Mouse (Mus musculus) retina, postnatal 1 day (tissue): ENCODE data around the gene Serpinf2.

Experiments used
- DNase-seq: peaks from one replicate; pipeline ENCODE4 v3.0.0-alpha.2; 2012

The Serpinf2 gene

DNA sequence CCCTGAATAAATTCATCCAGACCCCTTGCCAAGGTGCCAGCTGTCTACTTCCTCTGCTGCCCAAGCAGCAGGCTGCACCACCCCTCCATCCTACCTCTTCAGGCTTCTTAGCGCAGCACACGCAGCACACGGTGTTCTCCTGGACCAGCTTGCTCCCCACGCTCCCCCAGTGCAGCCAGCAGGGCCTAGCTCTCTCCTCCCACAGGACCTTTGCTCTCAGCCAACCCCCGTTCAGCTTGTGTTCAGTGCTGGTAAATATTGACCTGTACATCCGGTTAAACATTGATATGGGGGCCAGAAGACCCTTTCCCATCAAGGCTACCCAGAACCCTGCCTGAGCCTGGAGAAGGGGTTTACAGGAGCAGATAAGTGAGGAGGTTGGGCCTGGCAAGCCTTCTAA, at the start of gene Serpinf2:
Gene Serpinf2, minus strand, starts transcription at position 229 of the 400 bp plus-strand sequence.
- no peak for DNase-seq

DNA sequence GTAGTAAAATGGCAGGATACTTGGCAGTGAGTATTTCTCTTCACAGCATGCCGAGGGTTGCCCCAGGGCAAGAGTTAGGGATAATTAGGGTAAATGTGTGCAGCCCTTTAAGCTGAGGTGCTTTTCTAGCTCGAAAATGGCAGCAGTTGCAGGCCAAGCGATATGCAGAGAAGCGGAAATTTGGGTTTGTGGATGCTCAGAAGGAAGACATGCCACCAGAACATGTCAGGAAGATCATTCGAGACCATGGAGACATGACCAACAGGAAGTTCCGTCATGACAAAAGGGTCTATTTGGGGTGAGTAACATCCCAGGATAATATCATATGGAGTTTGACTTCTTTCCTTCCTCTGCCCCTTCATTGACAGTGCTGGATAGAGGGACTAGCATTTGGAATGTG, 48.1 kb upstream of the Serpinf2 start:
- DNase-seq: peak; percentile 17

DNA sequence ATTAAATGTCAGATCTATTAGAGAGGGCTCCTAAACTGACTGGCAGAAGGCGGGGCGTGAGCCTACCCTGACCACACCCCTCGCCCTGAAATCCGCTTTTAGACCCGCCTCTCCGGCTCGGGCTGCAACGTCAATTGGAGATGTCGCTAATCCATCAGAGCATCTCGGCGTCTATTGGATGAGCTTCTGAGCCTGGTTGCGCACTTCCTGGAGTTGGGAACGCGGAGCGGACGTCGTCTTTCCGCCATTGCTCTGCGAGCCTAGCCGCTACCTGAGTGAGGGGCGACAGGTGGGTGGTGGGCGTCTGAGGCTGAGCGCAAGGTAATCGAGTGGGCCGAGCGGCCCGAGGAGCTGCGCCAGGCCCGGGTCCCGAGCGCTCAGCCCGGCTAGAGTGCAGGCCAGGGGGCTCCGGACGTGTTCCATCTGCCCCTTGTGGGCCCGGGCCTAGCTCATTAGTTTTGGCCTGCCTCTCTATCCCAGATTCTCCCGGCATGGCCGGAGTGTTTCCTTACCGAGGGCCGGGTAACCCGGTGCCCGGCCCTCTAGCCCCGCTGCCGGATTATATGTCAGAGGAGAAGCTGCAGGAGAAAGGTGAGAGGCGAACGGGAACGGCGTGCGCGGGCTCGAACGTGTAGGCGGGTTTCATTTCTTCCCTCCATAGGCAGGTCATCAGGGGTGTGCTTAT, 47.4 kb upstream of the Serpinf2 start, which contains the start of gene Prpf8:
Gene Prpf8, plus strand, starts transcription at position 216 of the 685 bp plus-strand sequence.
- peak; percentile 98 for DNase-seq

DNA sequence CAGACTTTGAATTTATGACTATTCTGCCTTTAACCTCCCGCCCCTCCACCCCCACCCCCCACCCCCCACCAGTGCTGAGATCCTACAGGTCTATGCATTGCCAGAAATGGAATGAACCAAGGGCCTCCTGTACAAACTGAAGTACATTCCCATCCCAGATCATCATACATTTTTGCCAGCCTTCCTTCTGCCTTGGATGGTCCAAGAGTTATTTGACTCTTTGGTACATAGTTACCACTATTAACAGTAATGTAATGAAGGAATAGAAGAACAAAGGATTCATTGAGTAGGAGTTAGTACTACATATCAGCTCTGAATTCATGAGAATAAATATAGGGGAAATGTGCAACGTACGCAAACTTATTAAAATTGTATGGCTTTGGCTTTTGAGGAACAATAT, 46.8 kb upstream of the Serpinf2 start:
- no peak for DNase-seq

DNA sequence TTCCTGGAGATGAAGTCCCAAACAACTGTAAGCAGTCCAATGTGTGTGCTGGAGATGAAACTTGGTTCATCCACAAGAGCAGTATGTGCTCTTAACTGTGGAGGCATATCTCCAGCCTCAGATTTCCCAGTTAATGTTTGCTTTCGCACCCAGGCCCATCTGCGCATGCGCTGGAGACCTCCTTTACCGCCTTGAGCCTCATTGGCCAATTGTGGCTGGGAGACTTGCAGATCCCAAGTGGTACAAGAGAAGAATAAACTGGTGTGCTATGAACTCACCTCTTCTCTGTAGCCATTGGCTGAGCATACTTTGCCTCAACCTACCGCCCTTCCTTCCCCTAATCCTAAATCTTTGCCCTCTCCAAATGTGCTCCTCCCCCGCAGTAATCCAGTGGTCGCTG, 34.0 kb upstream of the Serpinf2 start:
- no peak for DNase-seq

DNA sequence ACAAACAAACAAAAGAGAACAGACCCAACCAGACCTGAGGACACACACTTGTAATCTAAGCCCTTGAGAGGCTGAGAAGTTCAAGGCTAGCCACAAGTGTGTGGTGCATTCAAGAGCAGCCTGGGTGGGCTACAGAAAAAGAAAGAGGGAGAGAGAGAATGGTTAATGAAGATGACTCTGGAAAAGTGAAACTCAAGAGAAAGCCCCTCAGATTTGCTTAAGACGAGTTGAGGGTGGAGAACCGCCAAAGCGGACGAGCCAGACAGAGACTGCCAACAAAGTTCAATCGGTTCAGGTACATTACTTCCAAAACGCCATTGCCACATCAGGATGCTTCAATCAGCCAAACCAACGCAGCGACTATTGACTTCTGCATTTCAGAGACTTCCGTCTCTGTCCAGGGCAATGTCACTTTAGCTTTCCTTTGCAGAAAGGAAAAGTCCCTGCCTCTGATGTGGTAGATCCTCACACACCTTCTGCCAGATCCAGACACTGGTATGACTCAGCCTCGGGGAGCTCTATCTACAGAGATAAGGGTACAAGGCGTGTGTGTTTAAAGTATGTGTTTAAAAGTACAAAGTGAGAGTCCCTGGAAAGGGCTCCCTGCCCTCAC, 33.2 kb upstream of the Serpinf2 start:
- no peak for DNase-seq

DNA sequence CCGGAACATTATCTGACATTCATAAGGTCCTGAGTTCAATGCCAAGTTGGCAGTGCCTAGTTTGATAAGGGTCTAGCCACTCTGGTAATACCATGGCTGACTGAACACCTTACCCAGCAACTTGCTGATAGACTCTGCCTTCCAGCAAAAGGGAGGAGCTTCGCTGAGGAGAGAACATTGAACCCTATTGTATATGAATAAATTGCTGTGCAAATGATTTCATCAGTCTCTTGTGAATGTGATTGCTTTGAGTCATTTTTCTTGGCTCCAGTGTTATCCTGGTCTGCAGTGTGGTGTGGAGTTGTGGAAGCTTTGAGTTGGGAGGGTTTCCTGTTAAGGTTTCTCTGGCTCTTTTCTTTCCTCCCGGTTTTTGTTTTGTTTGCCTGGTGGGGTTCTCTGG, 31.3 kb upstream of the Serpinf2 start:
- DNase-seq: no peak

DNA sequence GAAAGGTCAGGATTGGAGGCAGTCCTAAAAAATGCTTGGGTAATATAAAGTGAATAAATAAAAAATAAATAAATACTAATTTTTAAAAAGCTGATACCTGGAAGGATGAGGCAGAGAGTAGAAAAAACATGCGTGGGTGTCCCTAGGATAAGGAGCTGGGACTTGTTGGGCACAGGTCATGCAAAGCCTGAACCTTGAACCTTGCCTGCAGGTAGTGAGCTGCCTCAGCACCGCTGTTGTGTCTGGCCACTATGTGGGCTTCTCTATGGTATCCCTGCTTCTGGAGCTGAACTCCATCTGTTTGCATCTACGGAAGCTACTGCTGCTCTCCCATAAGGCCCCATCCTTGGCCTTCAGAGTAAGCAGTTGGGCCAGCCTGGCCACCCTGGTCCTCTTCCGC, 29.9 kb upstream of the Serpinf2 start:
- DNase-seq: no peak

DNA sequence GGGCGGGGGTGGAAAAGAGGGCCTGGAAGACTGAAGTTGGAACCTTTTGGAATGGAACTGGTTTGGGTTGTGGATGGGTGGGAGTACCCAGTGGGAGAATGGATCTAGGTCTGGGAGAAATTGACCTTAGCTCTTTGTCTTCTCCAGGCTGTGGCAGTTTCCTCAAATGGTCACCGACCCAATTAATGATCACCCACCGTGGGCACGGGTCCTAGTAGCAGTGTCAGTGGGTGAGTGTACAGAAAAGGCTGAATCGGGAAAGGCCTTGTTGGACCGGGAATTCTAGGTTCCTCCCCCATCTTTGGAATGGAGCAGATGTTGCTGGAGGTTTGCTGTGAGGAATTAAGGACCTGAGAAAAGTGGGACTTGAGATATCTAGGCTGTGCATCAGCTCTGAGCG, 29.0 kb upstream of the Serpinf2 start:
- no peak for DNase-seq

DNA sequence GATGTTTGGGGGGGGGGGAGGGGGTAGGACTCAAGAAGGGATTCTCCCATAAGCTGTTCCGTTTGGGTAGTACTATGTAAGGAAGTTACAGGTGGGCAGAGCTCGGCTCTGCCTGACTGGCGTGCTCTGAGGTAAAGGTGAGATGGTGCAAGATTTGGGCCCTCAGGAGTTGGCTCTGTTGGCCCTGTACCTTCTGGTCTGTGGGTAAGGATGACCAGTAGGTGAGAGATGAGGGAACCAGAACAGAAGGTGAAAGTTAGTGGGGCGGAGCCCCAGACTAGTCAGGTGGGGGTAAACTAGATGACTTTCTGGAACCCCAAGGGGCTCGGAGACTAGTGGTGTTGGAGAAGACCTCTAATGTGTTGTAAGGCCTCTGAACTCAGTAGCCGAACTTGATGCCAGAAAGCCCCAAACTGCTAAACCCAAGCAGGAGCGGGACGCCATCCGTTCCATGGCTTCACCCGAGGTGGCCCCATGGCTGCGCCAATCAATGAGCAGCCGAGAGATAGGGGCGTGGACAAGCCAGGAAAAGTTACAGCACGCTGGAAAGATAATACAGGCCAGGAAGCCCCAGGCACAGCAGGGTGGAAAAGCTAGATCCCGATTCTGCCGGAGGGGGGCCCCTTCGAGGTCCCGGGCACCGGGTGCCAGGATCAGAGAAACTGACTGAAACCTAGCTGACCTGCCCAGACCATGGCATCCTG, 28.3 kb upstream of the Serpinf2 start:
- DNase-seq: peak; percentile 68

DNA sequence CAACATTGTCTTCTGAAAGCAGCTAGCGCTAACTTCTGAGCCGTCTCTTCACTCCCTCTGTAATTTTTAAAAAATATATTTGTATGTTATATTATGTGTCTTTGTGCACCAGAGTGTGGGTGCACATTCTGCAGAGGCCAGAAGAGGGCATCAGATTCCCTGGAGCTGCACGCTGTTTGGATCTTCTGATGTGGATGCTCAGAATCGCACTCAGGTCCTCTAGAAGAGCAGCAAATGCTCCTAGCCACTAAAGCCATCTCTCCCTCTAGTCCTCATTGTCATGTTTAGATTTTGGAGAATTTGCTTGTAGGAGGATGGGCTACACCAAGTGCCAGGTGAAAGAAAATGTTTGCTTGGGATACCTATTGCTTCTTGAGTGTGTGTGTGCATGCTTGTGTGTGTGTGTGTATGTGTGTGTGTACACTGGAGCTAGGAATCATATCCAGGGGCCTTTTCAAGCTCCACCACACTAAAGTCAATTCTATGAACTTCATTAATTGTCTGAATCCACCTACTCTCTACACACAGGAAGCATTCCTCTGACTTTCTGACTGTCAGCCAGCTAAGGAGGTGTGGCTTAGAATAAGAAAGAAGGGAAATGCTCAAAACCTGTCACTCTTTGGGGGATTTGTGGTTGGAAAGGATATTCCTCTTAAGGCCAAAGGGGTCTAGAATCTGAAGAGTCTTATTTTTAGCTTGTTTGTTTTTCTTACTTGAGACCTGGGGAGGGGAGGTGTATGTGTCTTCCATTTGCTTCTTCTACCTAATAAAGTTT, 27.5 kb upstream of the Serpinf2 start:
- DNase-seq: no peak

DNA sequence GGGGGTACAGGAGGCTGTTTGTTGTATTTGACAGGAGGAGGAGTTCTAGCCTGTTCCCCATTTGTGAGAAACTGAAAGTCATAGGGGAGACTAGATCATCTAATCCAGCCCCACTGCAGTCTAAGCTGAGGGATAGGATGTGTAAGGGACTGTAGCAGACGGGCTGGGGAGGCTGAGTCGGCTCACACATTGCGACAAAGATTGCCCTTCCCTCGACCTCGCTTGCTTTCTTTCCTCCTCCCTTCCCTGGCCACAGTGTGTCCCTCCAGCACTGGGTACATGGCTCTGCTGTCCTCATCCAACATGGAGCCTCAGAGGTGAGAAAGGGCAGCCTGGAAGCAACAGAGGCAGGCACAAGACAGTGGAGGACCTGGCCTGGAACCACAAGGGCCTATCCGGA, 25.7 kb upstream of the Serpinf2 start:
- DNase-seq: no peak

DNA sequence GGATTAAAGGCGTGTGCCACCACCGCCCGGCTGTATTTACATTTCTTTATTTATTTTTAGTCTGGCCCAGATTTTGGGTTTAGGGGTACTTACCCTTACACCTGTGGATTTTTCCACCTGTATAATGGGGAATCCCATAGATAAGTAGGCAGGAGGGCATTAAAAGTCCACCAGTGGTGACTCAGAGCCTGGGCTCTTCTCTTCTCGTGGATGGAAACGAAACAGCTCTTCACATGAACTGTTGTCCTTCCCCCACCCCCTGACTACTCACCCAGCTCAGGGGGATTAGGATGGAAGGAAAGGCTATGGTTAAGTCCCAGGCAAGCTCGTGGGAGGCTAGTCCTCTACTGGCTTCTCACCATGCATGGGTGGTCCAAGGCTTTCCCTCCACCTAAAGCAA, 25.0 kb upstream of the Serpinf2 start:
- DNase-seq: no peak

DNA sequence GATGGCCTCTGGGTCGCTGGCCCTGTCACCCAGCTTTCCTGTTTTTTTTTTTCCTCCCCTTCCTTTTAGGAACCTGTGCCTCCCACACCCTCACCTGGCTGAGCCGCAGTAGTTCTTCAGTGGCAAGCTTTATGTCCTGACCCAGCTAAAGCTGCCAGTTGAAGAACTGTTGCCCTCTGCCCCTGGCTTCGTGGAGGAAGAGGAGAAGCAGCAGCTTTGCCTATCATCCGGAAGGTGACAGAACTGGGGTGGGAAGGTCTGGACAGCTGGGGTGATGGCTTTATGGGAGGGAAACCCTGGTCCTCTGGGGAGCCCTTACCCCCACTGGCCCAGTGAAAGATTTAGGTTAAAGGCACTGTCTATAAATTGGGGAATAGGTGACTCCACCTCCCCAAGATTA, 24.2 kb upstream of the Serpinf2 start:
- DNase-seq: no peak

DNA sequence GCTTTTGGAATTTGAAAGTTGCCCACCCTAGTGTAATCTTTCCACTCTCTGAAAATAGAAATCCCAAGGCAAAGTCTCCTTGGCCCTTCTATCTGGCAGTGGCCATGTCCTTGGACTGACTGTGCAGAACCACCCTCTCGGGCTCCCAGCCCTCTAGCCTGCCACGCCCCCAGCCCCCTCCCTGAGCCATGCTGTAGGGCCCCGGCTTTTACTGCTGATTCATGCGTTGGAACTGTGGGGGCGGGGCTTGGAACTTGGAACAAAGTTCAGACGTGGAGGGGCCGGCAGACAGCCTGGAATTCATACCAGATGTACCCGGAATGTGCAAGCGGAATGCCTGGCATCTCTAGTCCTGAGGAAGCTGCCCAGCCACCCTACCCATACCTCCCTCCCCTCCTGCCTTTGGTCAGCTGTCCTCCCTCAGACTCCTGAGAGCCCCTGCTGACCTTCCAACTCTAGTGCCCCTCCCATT, 23.5 kb upstream of the Serpinf2 start:
- peak; percentile 61 for DNase-seq

DNA sequence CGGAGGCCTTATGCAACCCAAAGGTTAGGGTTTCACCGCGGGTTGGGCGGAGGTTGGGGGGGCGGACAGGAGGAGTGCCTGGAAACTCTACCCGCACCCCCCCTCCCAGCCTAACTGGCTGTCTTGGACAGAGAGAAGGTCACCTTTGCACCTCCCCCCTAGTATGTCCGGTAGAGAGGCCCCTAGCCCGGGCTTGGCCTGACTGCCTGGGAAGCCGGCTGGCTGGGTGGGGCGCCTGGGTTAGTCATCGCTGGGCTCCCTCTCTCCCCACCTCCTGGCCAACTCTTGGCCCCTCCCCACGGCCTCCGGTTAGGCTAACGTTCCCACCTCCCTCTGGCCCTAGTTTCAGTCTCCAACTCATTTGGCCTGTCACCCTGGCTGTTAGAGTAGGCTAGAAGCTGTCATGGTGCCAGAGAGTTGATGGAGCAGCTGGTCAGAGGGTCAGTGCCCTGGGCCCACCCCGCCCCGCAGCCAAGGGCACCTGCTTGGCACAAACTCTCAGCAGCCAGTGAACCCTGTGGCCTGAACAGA, 22.9 kb upstream of the Serpinf2 start:
- DNase-seq: peak; percentile 45

DNA sequence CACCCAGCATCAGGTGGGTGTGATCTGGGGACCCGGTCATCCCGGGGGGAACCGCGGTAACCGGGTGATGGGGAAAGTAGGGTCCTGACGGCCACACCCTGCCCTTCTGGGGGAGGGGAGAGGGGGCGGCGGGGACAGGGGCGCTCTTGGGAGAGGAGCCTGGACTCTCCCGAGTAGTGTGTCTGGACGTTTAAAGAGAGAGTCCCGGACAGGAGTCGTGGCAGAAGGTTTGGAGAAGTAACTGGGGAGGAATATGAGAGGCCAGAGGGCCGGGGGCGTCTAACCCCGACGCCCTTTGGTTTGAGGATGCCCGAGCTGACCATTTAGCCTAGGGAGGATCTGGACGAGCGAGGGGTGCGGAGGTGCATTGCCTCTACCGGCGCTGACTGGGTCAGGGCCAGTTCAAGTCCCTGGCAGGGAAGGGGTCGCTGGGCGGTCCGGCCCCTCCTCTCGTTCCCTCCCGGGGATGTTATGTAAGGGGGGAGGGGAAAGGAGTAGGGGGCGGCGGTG, 22.4 kb upstream of the Serpinf2 start:
- DNase-seq: no peak

DNA sequence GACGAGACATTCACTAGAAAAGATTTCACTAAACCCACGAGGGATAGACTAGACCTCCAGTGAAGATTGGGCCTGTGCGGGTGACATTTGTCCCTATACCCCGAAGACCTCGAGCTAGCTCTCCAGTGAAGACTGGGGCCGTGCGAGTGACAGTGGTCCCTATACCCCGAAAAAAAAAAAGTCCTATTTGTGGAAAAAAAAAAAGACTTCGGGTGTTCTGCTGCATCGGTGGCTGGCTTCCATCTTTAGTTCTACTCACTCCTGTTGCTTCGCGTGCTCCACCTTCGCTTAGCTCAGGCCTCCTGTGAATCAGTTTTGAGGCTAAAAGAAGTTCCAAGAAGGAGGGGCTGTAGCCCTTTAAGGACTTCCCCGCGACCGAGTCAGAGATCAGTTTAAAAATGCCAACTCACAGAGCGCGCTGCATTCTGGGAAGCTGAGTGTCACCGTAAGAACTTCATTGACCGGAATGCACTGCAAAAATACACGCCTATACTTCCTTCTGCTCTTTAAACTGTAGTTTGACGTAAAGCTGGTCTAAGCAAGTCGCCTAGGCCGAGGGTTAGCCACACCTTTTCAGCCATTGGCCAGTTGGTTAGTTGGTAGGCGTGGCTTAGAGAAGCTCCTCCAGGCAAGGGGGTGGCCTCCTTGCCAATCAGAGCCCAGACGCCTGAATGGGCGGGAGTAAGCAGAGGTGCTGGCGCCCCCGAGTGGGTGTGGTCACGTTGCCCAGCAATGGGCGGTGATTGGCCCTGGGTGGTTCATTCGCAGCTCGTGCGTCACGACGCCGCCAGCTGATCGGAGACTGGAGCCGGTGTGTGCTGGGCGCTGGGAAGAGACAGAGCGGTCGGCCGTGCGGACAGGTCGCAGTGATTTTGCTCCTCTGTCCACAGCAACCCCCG, 21.7 kb upstream of the Serpinf2 start, which contains the start of gene Tlcd2:
Gene Tlcd2, plus strand, starts transcription at position 872 of the 899 bp plus-strand sequence.
- peak; percentile 100 for DNase-seq

DNA sequence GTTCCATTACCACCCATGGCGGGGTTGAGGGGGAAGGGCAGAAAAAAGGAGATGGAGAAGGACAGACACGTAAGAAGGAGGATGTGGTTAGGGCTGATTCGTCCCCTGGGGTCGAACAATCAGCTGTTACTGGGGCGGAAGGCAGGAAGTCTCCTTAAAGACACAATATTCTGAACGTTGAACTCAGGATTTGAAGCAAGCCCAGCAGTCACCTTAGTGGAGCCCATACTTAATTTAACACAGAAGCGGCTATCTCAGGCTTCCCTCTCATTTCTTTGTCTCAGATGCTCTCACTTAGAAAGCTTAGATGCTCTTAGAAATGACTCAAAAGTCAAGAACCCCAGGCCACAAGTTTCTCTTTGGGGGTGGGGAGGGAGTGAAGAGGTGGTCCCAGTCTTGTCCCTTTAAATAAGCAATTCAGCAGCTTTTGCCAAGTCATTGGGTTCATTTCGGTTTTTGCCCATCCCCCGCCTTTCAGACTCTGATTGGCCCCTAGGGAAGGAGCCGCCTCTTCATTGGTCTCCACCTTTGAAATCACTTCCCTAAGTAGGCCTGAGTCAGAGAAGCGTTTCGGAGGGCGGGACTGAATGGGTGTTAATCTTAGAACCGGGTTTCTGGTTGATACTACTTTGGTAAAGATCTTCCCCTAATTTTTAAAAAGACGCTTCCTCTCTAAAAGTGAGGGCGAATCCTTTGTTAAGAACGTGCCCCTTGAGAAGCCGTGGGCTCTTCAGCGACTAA, 20.9 kb upstream of the Serpinf2 start:
- DNase-seq: peak; percentile 92

DNA sequence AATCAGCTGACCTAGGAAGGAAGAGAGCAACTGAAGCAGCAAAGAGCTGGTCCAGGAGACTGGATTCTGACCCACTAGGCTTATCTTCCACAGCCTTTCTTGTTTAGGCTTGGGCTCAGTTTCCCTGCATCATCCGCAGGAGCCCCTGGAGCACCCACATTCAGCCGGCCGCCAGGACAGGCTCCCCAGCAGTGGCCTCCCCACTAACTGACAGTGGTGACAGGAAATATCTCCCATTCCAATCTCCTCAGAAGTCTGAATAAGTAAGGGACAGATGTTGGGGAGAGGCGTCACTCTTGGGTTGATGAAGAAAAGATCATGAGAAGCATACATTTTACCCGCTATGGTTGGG, 20.3 kb upstream of the Serpinf2 start:
- no peak for DNase-seq

DNA sequence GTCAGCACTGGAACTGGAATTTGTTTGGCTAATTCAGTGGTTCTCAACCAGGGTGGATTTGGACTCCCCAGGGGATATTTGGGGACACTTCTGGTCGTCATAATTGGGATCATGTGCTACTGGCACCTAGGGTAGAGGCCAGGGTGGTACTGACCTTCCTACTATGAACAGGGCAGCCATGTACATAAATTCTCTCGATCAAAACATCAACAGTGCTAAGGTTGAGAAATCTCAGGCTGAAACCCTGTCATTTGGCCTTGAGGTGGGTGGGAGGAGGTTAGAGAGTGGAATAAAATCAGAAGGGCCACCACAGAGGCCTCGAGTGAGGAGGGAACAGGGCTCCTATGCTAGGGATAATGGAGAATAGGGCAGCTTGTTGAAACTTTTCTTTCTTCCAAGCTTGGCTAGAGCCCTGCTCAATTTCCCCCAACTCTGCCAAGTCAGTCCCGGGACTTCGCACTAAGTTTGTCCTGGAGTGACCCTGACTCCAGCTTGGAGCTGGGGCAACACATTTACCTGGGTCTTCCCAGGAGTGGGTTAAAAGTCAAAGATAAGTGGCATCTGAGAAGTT, 19.8 kb upstream of the Serpinf2 start:
- DNase-seq: no peak
